Mouse (Mus musculus) lung, adult 2 months (tissue): ENCODE data around the gene Ccdc187.

Experiments
- CTCF ChIP-seq: fragments of 200-500 bp; IDR thresholded peaks from 2 replicates; pipeline ENCODE4 v1.5.1; 2011; ENCODE audit warnings: mild to moderate bottlenecking, low read length, control low read depth; ENCODE audit not compliant: insufficient read depth
- POLR2A ChIP-seq: fragments of 200-500 bp; IDR thresholded peaks from 2 replicates; pipeline ENCODE4 v1.6.1; 2011; ENCODE audit warnings: low read depth, mild to moderate bottlenecking, control low read depth, low read length, borderline replicate concordance; ENCODE audit errors: extremely low read depth

GRCm38 (mm10) chr2:26304711-26305110 is 10.4 kb upstream of the Ccdc187 start:
- TF ChIP-seq POLR2A, result no peak
- TF ChIP-seq CTCF, result no peak
